Mouse (Mus musculus) gastrocnemius, postnatal 36 days (tissue): ENCODE data around the gene Mutyh. TPM values are rescaled to one million over a fixed set of nuclear protein-coding genes. Genes with fewer than 3 reads are reported as not detected.
A peak's percentile ranks its signal among the peaks of the same experiment; 100 is the strongest.

Experiments used
- DNase-seq, 2 experiments: peaks; one replicate each; pipeline ENCODE4 v3.0.0; 2022
- intact Hi-C: fragments of 180-260 bp; cut with DNase I; formaldehyde crosslinking; loops from one replicate; pipeline ENCODE4 v1.15.1; 2025
- long read RNA-seq, 2 experiments: library from polyadenylated mRNA; stranded (forward); transcript quantifications; one replicate each; pipeline ENCODE4 v2.0.0; 2021
- total RNA-seq, 2 experiments: library from RNA; stranded (reverse); gene quantifications; 2 replicates each; pipeline ENCODE4 v1.2.3; 2021

The Mutyh gene
- total RNA-seq: 1 to 10 TPM; 1.1 to 1.2 TPM
- long read RNA-seq, experiment 1, partial matches to known transcripts: 0 of 1 reads
- long read RNA-seq, experiment 1, other reads (novel, unspliced or antisense): 1 of 1 reads
- long read RNA-seq, experiment 2, partial matches to known transcripts: 1 of 5 reads
- long read RNA-seq, experiment 2, other reads (novel, unspliced or antisense): 3 of 5 reads

DNA sequence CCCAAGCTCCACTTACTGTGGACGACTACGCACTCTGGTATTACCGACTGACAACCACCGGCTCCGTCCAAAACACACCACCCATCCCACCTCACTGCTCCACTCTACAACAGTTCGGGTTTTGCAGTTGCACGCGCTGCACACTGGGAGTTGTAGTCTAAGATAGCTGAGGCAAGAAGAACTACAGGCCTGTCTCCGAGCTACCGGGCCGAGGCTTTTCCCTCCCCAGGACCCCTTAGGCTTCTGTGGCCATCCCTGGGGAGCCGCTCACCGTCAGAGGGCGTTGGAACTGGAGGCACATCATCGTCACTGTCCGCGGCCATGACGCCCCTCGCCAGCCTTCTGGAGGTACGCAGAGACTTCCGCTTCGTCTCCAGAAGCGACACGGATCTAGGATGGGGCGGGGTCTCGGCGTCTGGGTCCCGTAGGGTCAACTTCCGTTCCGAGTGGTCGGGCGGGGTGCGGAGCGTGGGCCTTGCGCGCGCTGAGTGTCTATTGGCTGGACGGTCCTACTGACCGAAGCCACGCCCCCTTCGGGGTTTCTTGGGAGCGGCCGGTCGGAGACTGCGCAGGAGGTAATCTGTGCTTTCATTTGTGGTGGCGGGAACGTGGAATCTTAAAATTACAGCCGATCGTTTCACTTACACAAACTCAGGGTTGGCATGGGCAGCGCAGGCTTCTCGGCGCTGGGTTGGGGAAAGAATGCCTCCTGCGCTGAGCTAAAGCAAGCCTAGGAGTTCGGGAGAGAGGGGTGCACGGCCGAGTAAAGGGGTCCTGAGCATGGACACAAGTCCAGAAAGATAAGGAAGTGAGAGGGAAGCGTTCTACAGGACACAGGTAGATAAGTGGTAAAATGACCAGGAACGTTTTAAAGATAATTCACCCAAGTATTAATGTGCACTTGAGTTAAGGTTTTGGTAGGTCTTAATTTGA lies at the start of gene Mutyh, which contains the start of gene Toe1:
Gene Mutyh, plus strand, starts transcription at position 527 of the 933 bp plus-strand sequence.
Gene Toe1, minus strand, starts transcription at position 444 of the 933 bp plus-strand sequence.
- peak; percentile 84 to 93 for DNase-seq
- intact Hi-C loops: no loop called here

DNA sequence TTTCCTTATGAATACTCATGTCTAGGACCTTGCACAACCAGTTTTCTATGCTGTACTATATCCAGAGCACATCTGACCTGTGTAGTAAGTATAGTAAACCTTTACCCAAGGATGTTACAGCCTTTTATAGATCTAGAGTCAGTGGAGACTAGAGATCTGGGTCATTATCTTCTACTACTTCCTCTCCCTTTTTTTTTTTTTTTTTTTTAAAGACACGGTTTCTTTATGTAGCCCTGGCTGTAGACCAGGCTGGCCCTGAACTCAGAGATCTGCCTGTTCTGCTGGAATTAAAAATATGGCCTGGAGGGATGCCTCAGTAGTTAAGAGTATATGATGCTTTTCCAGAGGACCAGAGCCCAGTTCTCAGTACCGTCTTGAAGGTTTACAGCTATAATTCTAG lies 45.6 kb upstream of the Mutyh start:
- DNase-seq: no peak
- intact Hi-C loops: no loop called here

DNA sequence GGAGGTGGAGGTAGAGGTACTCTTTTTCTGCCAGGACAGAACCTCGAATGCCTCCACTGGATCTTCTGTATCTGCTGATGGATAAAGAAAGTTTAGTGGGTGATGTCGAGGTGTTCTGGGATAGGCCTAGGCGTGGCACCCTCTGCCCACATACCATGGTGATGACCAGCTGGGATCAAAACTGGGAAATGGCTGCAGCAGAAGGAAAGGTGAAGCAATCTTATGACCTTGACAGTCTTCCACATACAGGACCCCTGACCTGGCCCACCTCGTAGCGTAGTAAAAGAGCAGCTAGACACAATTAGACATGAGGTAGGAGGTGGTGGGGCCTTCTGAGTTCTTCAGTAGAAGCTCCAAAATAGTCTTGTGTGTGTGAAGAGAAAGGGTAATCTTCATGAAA lies 43.5 kb upstream of the Mutyh start:
- no peak for DNase-seq
- intact Hi-C loops: no loop called here

DNA sequence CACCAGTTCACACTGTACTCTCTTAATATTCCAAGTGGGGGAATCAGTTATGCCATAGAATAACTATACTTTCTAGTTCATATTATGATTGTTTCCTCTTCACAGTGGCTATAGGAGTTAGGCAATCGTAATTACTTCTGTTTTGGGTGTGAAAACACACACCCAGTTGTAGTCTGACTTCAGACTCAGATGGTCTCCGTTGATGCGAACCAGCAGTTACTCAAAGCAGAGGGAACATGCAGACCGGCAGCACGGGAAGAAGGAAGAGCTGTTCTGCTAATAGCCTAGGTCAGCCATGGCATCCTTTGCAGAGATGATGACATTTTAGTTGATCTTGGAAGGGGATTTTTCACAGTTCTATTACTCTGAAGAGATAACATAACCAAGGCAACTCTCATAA lies 39.0 kb upstream of the Mutyh start:
- DNase-seq: no peak
- intact Hi-C loops: no loop called here

DNA sequence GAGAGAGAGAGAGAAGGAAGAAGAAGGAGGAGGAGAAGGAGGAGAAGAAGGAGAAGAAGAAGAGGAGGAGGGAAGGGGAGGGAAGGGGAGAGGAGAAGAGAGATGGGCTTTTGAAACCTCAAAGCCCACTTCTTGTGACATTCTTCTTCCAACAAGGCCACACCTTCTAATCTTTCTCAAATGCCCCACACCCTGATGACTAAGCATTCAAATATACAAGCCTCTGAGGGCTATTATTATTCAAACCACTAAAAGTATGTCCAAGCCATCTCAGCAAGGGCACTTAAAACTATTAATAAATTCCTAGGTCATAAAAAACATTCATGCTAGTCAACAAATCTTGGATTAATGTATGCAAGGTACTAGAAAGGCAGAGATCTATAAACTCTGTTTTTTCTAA lies 38.5 kb upstream of the Mutyh start:
- intact Hi-C loops: no loop called here
- DNase-seq: no peak

DNA sequence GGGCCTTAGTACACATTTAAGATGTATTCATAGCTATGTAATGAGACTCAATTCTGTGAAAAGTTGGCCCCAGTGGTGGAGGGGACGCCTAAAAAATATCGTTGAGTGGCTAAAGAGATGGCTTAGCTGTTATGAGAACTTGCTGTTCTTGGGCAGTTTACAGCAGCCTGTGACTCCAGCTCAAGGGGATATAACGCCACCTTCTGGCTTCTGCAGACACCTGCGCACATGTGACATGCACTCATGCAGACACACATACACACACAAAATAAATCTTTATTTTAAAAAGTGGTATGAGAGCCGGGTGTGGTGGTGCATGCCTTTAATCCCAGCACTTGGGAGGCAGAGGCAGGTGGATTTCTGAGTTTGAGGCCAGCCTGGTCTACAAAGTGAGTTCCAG lies 31.1 kb upstream of the Mutyh start:
- no peak for DNase-seq
- intact Hi-C loops: no loop called here

DNA sequence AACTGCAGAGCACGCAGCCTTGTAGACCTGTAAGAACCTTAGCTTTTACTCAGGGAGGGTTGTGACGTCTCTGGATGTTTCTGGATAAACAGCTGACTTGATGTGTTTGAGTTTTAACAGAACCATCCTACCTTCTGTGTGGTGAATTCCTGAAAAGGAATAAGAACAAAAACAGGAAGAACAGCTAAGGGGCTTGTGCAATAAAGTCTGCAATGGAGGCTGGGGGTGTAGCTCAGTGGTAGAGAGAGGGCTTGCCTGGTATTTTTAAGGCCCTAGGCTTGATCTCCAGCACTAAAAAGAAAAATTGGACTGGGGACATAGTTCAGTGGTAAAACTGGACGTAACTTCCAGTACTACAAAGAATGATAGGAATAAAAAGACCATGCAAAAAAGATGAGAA lies 30.4 kb upstream of the Mutyh start:
- DNase-seq: no peak
- intact Hi-C loops: no loop called here

DNA sequence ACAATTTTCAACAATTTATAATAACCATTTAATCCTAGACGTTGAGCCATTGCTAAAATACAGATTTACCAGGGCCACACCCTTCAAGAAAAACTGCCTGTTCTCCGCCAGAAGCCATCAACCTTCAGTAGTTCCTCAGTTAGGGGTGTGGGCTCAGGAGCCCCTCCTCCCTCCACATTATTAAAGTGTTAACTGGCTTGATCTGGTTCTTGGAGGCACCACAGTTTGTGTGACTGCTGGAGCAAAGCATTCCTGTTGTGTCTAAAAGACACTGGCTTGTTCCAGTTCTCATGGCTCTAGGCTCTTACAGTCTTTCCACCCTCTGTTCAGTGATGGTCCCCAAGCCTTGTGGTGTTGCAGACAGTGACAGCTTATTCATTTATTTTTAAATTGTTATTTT lies 27.0 kb upstream of the Mutyh start:
- no peak for DNase-seq
- intact Hi-C loops: no loop called here

DNA sequence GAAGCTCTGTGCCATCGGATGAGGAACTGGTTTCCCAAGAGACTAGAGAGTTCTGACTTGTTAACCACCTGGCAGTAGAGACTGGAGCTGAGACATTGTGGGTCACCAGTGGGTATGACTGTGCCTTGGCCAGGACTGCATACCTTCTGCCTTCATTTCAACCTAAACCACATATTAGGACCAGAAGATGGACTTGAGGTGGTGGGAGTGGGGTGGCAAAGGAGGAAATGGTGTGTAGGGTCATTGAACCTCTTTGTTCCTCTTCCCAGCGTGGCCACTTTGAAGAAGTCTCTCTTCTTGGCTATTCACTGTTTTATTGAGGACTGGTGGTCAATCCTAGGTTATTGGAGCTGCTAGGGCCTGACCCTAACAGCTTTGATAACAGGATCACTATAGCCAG lies 26.2 kb upstream of the Mutyh start:
- intact Hi-C loops: no loop called here
- no peak for DNase-seq

DNA sequence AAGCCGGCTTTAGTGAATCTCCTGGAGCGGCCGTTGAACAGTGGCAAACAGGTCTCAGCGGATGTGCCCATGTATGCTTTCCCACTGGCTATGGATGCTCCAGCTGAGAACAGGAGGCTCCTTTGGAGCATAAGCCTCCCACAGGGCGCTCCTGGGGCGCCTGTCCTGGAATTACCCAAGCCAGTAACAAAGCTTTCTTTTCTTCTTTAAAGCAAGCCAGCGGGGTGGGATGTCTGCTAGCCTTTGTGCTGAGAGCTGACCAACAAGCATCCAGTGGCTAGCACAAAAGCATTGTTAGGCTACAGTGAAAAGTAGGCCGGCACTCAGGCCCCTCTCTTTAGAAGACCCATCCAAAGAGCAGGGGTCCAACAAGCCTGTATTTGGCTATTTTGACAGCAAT lies 25.4 kb upstream of the Mutyh start:
- DNase-seq: no peak
- intact Hi-C loops: no loop called here

DNA sequence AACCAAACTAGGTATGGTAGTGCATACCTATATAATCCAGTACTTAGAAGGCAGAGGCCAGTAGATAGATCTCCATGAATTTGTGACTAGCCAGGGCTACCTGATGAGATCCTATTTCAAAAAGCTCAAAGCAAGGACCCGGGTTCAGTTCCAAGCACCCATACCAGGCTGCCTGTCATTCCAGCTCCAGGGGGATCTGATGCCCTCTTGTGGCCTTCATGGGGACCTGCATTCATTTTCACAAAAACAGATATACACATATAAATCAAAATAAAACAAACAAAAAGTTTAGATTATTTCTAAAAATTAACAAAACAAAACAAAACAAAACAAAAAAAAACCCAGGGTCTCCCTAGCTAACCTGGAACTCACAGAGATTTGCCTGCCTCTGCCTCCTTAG lies 20.9 kb upstream of the Mutyh start:
- DNase-seq: no peak

DNA sequence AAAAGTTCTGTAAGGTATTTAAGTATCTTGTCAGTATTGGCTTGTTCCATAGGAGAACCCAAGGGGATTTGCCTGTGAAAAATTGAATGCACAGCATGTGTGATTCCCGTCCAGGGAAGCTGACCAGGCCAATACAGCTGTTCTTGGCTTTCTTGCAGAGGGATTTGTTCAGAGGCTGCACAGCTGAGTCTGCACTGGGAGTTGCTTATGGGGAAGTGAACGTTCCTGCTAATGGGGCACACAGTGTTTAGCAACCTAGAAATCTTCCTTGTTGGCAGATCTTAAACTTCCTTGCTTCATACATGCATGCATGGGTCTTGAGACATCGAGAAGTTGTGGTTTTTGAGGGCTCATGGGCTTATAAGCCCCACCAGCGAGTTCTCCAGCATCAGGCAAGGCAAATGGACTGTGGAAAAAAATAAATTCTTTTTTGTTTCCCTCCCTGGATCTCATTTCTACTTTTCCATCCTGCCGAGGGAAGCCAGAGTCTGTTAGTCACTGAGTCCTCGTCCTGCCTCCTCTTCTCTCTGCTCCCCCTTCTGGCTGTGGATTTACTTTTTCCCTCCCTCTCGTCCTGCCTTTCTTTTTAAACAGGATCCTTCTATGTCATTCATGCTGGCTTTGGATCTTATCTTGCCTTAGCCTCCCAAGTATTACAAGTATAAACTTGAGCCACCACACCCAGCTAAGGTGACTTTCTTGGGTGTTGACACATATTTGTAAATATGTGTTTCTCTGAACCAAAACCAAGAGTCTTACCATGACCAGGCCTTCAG lies 19.4 kb upstream of the Mutyh start:
- intact Hi-C loops: loop anchor here (2.0 kb wide), 1 partner anchor 67 kb away; the partner anchor contains the start of gene Tesk2
- no peak for DNase-seq

More for the DNA sequence above, 20.9 kb upstream of the Mutyh start:
- intact Hi-C loops: no loop called here

DNA sequence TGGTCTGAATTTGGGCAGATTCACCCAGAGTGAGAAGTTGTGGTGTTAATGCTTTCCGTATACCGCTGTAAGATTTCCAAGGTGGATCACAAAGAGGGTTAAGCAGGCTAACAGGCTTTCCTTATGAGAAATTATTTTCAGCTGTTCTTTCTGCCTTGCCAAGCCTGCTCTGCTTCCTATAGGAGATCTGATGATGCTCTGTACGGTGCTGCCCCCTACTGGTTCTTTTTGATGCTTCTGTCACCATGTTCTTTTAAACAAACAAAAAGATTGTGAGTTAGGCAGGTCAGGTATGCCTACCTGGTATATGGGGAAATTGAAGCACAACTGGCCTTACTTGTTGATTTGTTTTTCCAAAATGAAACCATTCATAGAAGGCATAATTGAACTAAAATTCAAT lies 18.6 kb upstream of the Mutyh start:
- intact Hi-C loops: loop anchor here (2.0 kb wide), 1 partner anchor 68 kb away; the partner anchor contains the start of gene Tesk2
- DNase-seq: peak in 1 of 2 experiments; percentile 64

DNA sequence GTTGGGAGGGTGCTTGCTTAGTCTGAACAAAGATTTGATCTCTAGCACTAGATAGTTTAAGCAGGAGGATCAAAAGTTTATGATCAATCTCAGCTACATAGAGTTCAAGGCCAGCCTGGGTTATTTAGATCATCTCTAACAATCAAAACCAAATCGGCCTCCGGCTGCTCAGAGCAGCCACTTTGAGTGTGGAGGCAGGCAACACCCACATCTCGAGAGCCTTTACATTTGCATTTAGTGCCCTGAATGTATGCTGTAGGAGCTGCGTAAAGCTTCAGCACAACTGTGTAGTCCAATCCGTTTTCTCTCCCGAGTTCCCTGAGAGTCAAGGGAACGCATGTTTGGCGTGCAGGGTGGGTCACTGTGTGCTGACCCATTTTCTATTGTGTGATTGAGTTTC lies 15.1 kb upstream of the Mutyh start:
- intact Hi-C loops: no loop called here
- DNase-seq: no peak

DNA sequence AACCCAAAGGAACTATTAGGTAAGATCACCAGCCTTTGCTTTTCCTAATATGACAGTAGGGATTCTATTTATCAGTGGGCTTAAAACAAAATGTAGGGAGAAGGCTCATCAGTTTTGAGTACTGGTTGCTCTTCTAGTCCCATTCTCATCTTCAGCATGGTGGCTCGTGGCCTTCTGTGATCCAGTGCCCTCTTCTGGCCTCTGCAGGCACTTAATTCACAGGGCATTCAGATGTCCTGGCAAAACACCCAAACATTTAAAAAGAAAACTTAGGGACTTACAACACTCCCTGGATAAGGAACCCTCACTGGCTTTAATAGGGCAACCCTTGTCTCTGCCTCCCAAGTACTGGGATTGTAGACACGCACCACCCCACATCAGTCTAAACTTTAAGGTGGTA lies 13.2 kb upstream of the Mutyh start:
- intact Hi-C loops: no loop called here
- DNase-seq: no peak

DNA sequence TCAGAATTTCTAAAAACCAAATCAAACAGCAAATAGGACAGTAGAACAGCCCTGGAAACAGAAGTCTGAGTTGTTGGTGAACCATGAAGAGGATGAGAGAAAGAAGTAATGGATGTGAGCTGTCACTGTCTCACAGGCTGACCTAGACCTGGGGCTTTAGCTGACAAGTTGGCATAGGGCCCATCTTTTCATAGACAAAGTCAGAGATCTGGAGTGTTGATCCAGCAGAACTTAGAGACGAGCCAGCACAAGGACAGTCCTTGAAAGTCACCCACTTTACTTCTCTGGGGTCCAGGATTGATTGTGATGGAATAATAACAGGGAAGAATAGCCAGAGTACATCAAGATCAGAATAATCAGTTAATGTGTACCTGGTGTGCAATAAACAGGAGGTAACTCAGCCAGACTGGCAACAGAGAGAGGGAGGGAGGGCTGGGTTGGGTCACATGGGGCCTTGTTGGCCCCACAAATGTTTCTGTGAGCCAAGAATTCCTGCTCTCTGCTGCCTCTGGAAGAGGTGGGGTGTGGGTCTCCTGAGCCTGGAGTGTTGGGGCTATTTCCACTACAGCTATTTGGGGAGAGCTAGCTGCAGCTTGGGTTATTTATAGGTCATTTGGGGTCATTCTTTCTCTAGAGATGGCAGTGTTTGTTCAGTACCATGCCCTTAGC lies 10.9 kb upstream of the Mutyh start:
- DNase-seq: no peak
- intact Hi-C loops: no loop called here

DNA sequence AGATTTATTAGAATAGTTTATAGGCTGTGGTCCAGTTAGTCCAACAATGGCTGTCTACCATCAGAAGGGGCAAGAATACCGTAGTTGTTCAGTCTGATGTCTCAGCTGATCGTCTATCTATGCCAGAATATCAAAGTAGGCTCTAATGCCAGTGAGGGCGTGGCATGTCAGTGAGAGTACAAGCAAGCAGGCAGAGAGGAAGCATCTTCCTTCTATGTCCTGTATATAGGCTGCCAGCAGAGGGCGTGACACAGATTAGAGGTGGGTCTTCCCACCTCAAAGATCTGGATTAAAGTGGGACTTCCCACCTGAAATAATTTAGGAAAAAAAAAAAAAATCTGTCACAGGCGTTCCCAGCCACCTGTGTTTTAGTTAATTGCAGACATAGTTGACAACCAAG lies 7.6 kb upstream of the Mutyh start:
- intact Hi-C loops: no loop called here
- no peak for DNase-seq

DNA sequence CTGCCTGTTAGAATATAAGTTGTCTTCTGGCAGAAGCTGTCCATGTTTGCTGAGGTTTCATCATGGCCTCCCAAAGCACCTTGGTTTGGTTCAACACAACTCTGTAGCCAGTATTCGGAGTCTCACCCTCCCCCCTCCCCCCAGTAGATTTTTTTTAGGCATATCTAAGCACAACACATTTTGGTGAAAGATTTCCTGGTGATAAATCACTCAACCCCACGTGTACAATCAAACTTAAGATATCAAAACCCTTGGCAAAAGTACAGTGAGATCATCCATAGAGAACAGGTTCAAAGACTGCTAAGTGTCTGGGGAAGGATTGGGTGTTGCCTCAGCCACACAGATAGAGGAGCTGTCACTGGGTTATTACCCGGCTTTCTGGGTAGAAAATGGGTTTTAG lies 3.5 kb downstream of the Mutyh start:
- intact Hi-C loops: no loop called here
- no peak for DNase-seq

DNA sequence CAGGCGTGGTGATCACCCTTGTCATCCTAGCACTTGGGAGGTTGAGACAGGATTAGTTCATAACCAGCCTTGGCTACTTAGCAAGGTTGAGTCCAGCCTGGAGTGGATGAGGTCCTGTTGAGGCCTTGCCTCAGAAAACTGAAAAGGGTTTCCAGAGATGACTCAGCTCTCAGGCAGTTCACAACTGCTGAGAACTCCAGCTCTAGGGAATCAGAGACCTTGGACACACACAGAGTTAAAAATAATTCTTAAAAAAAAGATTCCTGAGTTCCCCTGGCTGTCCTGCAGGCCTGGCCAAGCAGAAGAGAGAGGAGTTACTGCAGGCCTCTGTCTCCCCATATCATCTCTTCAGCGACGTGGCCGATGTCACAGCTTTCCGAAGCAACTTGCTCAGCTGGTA lies 7.8 kb downstream of the Mutyh start:
- intact Hi-C loops: no loop called here

DNA sequence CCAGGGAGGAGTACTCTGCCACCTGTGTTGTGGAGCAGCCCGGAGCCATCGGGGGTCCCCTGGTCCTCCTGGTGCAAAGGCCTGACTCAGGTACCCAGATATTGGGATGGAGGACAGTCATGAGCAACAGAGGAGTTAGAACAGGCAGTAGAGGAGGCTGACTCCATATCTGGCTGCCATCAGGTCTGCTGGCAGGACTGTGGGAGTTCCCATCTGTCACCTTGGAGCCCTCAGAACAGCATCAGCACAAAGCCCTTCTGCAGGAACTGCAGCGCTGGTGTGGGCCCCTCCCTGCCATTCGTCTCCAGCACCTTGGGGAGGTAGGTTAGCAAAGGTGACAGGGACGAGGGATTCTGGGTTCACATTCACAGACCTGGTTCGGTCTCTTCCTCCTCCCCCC lies 10.0 kb downstream of the Mutyh start:
- DNase-seq: no peak
- intact Hi-C loops: no loop called here

More for the DNA sequence above, 7.8 kb downstream of the Mutyh start:
- no peak for DNase-seq
